Mouse (Mus musculus): ENCODE results near the gene Zbp1. TPM values are rescaled to one million over a fixed set of nuclear protein-coding genes. Genes with fewer than 3 reads are reported as not detected.

The Zbp1 gene
- total RNA-seq, 2 experiments from 2014 or later, result 0.44 to 1.8 TPM

- intact Hi-C loops (cut with DNase I), result no loop called here
- no peak for DNase-seq
Measured at GRCm38 (mm10) chr2:173182796-173183195, 35.9 kb downstream of the Zbp1 start.

DNA sequence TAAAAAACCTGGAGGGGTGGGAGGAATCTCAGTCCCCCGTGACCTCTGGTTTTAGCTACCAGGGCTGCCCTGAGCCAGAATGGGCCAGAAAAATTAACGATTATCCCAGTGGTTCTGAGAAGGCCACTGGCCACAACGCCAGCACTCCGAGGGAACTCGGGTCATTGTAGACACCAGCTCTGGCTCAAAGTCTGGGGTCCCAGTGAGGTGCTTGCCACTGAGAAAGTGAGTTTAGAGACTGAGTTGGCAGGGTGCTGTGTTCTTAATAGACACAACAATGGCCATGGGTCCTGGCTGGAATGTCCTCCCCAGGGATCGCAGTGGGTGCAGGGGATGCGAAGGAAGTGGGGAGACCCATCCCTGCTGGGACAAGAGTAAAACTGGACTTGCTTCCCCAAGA lies 36.8 kb downstream of the Zbp1 start:
- DNase-seq, result no peak
- intact Hi-C loops (cut with DNase I), result no loop called here

GRCm38 (mm10) chr2:173181486-173181885 lies 37.2 kb downstream of the Zbp1 start:
- no peak for DNase-seq
- intact Hi-C loops (cut with DNase I), result no loop called here

DNA sequence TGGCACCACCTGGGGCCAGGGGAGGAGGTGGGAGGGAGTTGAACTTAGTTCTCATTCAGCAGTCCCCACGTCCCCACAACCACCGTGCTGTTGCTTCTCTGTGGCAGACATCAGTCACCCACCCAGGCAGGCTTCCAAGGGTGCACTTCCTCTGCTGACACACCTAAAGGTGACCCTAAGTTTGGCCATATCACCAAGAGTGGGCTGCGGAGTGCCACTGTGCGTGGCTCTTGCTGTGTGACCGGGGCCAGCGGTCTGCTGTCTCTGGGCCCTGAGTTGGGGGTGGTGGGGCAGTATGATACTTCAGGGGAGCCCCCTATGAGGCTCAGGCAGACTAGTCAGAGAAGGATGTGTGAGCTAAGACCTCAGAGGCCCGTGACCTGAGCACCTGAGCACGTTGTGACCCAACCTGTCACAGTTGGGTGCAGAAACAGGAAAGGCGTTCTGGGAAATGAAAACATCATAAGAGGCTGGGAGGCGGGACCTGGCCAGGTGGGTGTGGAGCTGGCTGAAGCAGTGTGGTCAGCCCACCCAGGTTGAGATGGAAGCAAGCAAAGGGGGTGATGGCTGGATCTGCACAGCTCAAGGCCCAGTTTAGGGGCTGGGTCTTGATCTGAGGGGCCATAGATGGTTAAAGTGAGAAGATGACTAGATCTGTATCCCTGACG lies 37.9 kb downstream of the Zbp1 start:
- intact Hi-C loops (cut with DNase I), result no loop called here
- no peak for DNase-seq

DNA sequence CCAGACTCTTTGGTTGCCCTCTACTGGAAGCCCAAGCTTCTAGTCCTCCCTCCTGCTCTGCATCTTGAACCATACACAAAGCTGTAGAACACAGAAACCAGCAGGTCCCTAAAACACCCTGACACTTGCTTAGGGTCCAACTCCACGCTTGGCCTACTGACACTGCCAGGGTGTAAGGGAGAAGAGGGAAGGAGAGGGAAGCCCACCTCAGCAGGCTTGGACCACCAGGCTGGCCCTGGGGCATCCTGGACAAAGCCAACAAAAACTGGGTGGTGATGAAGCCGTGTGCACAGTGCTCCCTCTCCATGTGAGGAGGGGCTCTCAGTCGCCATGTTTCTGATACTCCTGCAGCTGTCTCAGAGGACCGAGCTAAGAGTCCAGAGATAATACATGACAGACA lies 38.7 kb downstream of the Zbp1 start:
- no peak for DNase-seq
- intact Hi-C loops (cut with DNase I), result no loop called here

GRCm38 (mm10) chr2:173179046-173179445 lies 39.7 kb downstream of the Zbp1 start:
- intact Hi-C loops (cut with DNase I), result no loop called here
- no peak for DNase-seq

GRCm38 (mm10) chr2:173177951-173178350 lies 40.8 kb downstream of the Zbp1 start:
- DNase-seq, result no peak
- intact Hi-C loops (cut with DNase I), result no loop called here

DNA sequence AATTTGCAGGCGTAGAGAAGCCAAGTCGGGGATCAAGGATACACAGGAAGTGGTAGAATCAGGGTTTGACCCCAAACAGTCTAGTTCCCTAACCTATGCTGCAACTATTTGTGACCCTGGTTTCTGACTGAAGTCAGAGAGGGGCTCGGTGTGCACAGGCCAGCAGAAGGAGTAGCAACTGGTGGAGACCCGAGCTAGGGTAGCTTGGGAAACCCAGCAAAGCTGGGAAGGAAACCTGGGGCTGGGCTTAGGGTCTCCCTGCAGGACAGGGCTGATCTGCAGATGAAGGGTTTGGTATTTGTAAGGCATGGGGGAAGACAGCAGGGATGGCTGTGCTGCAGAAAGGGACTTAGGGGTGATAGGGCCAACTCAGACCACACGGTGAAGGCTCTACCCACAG lies 41.2 kb downstream of the Zbp1 start:
- DNase-seq, result no peak
- intact Hi-C loops (cut with DNase I), result no loop called here

DNA sequence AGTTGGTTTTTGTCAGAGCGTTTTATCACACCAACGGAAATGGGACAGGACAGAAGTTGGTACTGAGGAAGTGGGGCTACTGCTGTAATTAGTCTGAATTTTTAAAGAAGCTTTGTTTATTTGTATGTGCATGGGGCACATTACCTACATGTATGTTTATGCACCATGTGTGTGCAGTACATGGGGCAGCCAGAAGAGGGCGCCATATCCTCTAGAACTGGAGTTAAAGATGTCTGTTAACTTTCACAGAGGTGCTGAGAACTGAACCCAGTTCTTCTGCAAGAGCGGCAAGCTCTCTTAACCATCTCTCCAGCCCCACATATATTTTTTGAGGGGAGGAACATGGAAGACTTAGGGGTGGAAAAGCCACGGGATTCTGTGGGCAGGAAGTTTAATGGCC lies 43.0 kb downstream of the Zbp1 start:
- no peak for DNase-seq
- intact Hi-C loops (cut with DNase I), result no loop called here

- DNase-seq, result no peak
- intact Hi-C loops (cut with DNase I), result no loop called here
Measured at GRCm38 (mm10) chr2:173174569-173174968, 44.2 kb downstream of the Zbp1 start.

DNA sequence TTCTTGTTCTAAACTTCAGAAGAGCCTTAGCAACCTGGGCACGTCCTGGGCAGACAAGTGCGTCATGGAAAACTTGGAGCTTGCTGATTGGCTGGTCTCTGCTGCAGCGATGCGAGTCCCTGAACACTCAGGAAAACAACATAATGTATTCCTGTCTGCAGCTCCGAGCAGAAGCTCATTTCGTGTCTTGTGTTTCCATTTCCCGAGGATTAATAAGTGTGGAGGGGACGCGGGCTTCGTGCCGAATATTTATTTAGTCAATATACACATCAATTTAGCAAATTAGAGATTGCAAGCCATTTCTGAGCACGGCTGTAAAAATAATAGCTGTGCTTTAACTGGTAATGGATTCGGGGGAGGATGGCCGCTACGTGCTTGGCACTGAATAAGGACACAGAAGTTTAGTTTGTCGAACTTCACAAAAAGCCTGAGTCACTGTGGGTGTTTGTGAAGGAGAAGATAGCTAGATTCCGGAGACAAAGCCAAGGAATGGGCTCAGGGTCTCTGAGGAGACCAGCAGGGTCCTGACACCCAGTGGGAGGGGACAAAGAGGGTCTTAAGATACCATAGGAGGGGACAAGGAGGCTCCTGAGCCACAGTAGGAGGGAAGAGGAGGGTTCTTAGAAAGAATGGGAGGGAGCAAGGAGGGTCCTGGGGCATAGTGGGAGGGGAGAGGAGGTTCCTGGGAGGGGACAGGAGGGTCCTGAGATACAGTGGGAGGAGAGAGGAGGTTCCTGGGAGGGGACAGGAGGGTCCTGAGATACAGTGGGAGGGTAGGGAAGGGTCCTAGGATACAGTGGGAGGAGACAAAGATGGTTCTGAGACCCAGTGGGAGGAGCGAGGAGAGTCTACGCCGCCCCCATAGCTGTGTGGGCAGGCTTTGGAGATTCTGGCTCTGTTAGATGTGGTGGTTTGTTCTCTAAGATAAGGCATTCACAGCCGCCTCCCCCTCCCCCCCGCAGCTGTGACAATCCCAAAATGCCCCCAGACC lies 44.9 kb downstream of the Zbp1 start:
- intact Hi-C loops (cut with DNase I), result no loop called here
- DNase-seq, result peak in 1 of 2 experiments; percentile 52

GRCm38 (mm10) chr2:173173008-173173407 lies 45.7 kb downstream of the Zbp1 start:
- intact Hi-C loops (cut with DNase I), result no loop called here
- DNase-seq, result no peak

DNA sequence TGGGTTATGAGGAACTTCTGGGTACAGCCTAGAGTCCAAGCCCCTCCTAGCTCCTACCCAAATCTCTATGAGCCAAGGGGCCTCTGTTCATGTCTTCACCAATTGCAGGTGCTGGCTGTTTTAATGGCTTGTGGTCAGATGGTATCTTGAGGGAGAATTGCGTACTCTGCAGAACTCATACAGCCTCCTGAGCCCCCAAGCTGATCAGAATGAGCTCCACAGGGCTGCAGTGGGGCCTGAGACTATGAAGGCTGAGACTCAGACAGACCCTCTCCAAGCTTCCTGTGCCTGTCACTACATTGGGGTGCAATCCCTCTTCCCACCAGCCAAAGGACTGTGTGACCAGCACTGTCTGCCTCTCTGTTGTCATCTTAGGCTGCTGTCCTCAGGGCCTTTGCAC lies 46.3 kb downstream of the Zbp1 start:
- DNase-seq, result no peak
- intact Hi-C loops (cut with DNase I), result no loop called here

- DNase-seq, result no peak
- intact Hi-C loops (cut with DNase I), result no loop called here
Measured at GRCm38 (mm10) chr2:173171956-173172355, 46.8 kb downstream of the Zbp1 start.

- DNase-seq, result no peak
- intact Hi-C loops (cut with DNase I), result no loop called here
Measured at GRCm38 (mm10) chr2:173171470-173171869, 47.3 kb downstream of the Zbp1 start.

- intact Hi-C loops (cut with DNase I), result no loop called here
- DNase-seq, result no peak
Measured at GRCm38 (mm10) chr2:173170715-173171114, 48.0 kb downstream of the Zbp1 start.

DNA sequence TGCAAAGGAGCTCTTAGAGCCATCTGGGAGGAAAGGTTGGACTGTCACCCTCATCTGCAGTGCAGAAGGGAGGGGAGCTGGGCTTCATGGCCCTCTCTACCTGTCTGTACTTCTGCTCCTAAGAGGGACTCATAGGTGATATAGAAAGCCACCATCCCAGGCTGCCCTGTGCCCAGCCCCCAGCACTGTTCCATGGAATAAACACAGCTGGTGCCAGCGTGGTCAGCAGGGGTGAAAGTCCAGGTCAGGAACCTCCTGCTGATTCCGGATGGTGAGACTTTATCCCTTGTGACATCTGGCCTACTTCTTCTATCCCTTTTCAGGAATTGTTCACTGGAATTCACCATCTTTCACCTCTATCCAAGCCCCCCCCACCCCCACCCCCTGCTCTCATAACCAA lies 48.6 kb downstream of the Zbp1 start:
- intact Hi-C loops (cut with DNase I), result no loop called here
- DNase-seq, result no peak

GRCm38 (mm10) chr2:173168411-173168851 lies 50.3 kb downstream of the Zbp1 start:
- intact Hi-C loops (cut with DNase I), result no loop called here
- peak in 1 of 2 experiments; percentile 44 for DNase-seq

- intact Hi-C loops (cut with DNase I), result loop anchor here (1.0 kb wide), 1 partner anchor 19 kb away; no protein-coding TSS in a partner anchor
- DNase-seq, result no peak
Measured at GRCm38 (mm10) chr2:173165357-173165756, 53.4 kb downstream of the Zbp1 start.

DNA sequence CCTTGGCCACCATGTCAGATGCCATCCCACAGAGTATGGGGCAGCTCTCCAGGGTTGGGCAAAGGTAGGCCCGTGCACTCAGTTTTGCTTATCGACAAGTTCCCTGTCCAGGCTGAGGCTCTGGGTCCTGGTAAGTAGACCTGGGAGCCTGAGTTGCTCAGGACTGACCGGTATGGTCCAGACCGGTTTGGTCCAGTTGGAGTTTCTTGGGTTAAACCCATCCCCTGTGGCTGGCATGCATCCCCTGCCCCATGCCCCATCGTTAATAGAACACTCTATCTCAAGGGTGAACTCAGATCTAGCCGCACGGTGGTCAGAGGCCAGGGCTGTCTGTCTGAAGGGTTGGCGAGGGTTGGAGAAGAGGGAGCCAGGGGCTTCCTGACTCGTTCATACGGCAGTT lies 53.8 kb downstream of the Zbp1 start:
- intact Hi-C loops (cut with DNase I), result loop anchor here (1.0 kb wide), 1 partner anchor 19 kb away; no protein-coding TSS in a partner anchor
- DNase-seq, result no peak

DNA sequence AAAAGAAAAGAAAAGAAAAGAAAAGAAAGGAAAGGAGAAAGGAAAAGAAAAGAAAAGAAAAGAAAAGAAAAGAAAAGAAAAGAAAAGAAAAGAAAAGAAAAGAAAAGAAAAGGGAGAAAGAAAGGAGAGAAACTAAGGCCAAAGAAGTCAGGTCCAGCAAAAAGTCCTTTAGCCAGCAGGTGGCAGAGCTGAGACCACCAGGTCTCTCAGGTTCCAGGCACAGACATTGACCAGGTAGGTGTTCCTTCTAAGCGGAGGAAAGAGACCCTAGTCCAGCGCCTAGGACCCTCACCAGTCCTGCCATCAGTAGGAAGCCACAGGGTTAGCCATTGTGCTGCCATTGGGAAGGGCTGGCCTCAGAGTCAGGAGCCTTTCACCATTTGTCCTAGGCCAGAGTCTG lies 54.4 kb downstream of the Zbp1 start:
- intact Hi-C loops (cut with DNase I), result no loop called here
- DNase-seq, result peak in 1 of 2 experiments; percentile 44

DNA sequence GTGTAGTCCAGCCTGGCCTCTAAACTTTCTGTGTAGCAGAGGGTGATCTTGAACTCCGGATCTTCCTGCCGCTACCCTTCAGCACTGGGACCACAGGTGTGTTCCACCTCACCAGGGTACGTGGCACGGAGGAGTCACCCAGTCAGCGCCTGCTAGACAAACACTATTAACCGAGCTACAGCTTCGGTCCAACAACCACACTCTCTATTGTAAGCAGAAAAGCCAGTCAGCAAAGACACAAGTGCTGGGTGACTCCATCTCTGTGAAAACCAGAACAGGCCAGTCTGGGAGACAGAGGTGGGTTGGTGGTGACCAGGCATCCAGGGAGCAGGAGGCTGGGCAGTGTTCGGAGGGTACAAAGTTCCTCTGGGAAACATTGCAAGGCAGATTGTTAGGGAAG lies 55.3 kb downstream of the Zbp1 start:
- DNase-seq, result no peak
- intact Hi-C loops (cut with DNase I), result no loop called here
